Mouse (Mus musculus) embryonic stem cell, embryonic (primary cell): Measurements from ENCODE around the gene Tmbim7.
"Not testable (repeated sequence)": the region's sequence is repeated elsewhere in the genome, so short reads cannot be mapped to it uniquely, and the experiment has no call there.

Experiments
- CTCF ChIA-PET, 4 experiments: fragments of 300-600 bp in 2 of 4; fragments of 350-600 bp in 2 of 4; sonication (Branson Sonifier 250); formaldehyde crosslinking; loops; one replicate each; lab custom pipeline; 2022; ENCODE audit warnings: inconsistent platforms in 2 of 4; lab: Charles Lee
- POLR2A ChIA-PET, 4 experiments: fragments of 300-600 bp in 2 of 4; fragments of 350-600 bp in 2 of 4; sonication (Branson Sonifier 250); formaldehyde crosslinking; loops; one replicate each; lab custom pipeline; 2022; ENCODE audit warnings: antibody characterized with exemption in 4 of 4, inconsistent platforms in 1 of 4; lab: Charles Lee

Tmbim7 gene

DNA sequence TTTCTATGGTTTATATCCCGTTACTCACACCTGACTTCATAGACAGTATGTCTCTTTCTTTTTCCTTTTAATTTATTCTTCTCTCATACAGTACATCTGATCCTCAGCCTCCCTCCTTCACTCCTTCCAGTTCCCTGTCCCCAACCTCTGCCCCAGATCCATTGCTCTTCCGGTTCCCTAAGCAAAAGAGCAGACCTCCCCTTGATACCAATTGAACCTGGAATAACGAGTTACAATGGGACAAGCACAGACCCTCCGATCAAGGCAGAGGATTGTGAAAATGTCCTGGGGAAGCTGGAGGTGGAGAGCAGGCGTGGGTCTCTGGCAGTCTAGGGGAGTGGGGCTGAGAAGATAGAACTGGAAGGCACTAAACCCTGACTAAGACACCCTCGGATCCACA is at the start of gene Tmbim7:
Gene Tmbim7 (plus strand): TSS at position 301 of the 400 bp plus-strand sequence.
- POLR2A ChIA-PET = interaction anchor here in 1 of 4 experiments (1.2 kb wide), 1 partner anchor 105 kb away, joined by 3 read pairs; no protein-coding TSS in a partner anchor
- CTCF ChIA-PET = no interaction called here

DNA sequence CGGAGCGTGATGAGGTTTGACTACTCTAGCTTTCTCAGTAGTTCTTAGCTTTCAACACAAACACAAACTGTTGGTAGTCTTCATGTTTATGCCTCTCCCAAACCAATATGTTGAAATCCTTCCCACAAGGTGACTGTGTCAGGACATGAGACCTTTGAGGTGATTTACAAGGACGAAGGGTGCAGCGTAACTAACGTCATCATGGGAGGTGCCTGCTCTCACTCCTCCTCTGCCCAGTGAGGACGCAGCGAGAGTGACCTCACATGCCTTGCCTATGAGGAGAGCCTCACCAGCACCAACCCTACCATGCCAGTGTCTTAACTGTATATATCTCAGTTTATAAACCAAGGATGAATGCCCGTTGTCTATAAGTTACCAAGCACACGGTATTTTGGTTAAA is 43.9 kb upstream of the Tmbim7 start:
- POLR2A ChIA-PET = interaction anchor here in 2 of 4 experiments (2.1 to 3.1 kb wide), 2 partner anchors 11 kb away, joined by 7 to 20 read pairs; partner anchors contain the start of genes Pex1 (in 2 of the 2) and Rbm48 (in 2 of the 2)
- CTCF ChIA-PET = interaction anchor here in 1 of 4 experiments (0.7 kb wide), 1 partner anchor 459 kb away, joined by 3 read pairs; no protein-coding TSS in a partner anchor

DNA sequence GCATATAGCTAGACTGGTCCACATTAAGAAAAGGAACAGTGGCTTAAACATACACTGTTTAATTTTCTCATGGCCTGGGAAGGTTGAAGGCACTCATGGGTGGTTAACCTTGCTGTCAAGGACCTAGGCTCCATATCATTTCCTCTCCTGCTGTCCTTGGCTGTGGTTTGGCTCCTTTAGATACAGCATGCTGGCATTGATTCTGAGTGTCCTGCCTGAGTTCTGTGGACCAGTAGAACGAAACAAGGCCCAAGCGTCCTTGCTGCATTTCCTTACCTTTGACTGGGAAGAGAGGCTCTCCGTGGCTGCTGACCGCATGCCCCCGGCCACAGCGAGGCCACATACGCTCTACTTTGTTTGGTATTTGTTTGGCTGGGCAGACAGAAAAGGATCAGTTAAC is 41.7 kb upstream of the Tmbim7 start:
- ChIA-PET CTCF (no interaction called here), POLR2A (interaction anchor here in 2 of 4 experiments (1.0 to 1.9 kb wide), 4 partner anchors 11 to 23 kb away, joined by 3 to 6 read pairs (median 4); partner anchors contain the start of genes Rbm48 (in 2 of the 2) and Pex1 (in 1 of the 2))

DNA sequence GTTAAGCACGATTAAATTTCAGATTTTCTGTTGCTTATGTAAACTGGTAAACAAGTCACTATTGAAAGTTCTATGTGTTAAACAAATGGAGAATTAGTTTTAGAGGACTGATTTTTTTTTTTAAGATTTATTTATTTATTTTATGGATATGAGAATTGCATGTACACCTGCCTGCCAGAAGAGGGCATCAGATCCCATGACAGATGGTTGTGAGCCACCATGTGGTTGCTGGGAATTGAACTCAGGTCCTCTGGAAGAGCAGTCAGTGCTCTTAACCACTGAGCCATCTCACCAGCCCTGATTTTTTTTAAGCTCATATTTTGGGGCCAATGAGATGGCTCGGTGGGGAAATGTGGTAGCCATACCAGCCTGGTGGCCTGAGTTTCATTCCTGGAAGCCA is 39.1 kb upstream of the Tmbim7 start:
- CTCF ChIA-PET = not testable (repeated sequence)
- POLR2A ChIA-PET = interaction anchor here in 2 of 4 experiments (1.6 to 1.7 kb wide), 3 partner anchors 15 to 34 kb away, joined by 4 to 16 read pairs (median 12); partner anchors contain the start of genes Pex1 (in 2 of the 2) and Rbm48 (in 2 of the 2)

- CTCF ChIA-PET = no interaction called here
- POLR2A ChIA-PET = interaction anchor here in 2 of 4 experiments (0.9 to 2.3 kb wide), 5 partner anchors 11 to 25 kb away, joined by 3 to 11 read pairs (median 4); partner anchors contain the start of genes Pex1 (in 2 of the 2) and Rbm48 (in 2 of the 2)
Measured at GRCm38 (mm10) chr5:3620486-3620885, 30.5 kb upstream of the Tmbim7 start.

- POLR2A ChIA-PET = interaction anchor here in 2 of 4 experiments (0.9 to 1.0 kb wide), 4 partner anchors 10 to 58 kb away, joined by 3 to 6 read pairs (median 4); no protein-coding TSS in a partner anchor
- CTCF ChIA-PET = no interaction called here
Measured at GRCm38 (mm10) chr5:3630055-3630454, 20.9 kb upstream of the Tmbim7 start.

- ChIA-PET CTCF (no interaction called here), POLR2A (interaction anchor here in 3 of 4 experiments (1.0 to 2.0 kb wide), 8 partner anchors 11 to 36 kb away, joined by 3 to 7 read pairs (median 4); partner anchors contain the start of genes Pex1 (in 2 of the 3) and Rbm48 (in 2 of the 3))
Measured at GRCm38 (mm10) chr5:3631512-3632271, 19.3 kb upstream of the Tmbim7 start.

DNA sequence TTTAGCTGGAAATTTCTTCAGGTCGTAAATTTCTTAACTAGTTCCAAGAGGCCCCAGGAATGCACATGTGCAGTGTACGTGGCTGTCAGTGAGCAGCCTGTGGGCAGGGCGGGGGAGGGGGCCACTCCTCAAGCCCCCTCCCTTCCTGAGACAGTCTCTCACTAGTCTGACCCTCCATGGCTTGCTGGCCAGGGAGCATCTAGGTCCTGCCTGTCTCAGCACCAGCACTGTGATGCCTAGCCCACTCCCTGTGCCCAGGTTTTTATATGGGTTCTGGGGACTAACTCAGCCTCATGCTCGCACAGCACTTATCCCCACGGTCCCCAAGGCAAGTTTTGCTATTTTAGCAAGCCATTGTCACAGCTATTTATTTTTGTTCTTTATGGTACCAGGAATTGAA is 18.7 kb upstream of the Tmbim7 start:
- CTCF ChIA-PET = interaction anchor here in 1 of 4 experiments (1.4 kb wide), 1 partner anchor 16 kb away, joined by 4 read pairs; no protein-coding TSS in a partner anchor

DNA sequence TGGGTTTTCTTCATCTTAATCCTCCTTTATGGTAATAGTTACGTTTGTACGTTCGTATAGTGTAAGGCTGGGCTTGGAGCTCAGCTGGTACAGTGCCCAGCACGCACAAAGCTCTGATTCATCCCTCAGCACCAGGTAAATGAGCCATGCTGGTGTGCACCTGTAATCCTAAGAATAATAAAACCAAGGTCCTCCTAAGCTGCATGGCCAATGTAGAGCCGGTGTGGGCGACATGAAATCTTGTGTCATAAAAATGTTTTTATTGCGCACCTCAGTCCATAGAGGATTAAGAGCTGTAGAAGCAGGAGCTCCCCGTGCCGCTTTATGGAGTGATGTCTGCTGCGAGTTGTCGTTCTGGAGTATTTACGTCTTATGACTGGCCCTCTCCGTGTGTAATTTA is 17.7 kb upstream of the Tmbim7 start:
- ChIA-PET CTCF (interaction anchor here in 3 of 4 experiments (0.6 to 1.4 kb wide), 12 partner anchors 10 to 121 kb away, joined by 3 to 5 read pairs (median 4); partner anchors contain the start of gene 1700109H08Rik (in 1 of the 3)), POLR2A (interaction anchor here in 3 of 4 experiments (0.5 to 1.8 kb wide), 7 partner anchors 12 to 40 kb away, joined by 3 to 6 read pairs (median 3); partner anchors contain the start of gene Rbm48 (in 1 of the 3))

More for the DNA sequence above, 18.7 kb upstream of the Tmbim7 start:
- POLR2A ChIA-PET = interaction anchor here in 2 of 4 experiments (0.8 to 2.0 kb wide), 7 partner anchors 13 to 36 kb away, joined by 3 to 6 read pairs (median 3); partner anchors contain the start of genes Pex1 (in 2 of the 2) and Rbm48 (in 2 of the 2)

DNA sequence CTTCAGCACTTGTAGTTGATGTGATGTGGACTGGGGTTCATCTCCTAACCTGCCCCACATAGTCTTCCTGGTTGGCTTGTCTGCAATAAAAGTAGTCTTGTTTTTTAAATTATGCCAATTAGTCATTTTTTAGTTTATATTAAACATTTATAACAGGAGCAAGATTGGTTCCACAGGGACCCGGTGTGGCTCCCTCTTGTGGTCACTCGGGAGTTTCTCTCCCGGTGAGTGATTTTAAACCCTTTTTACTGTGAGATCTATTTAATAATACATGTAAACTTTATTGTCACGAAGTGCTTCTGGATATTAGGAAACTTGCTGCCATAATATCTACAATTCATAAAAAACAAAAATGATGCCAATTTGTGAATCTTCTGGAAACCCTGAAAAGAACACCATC is 17.0 kb upstream of the Tmbim7 start:
- POLR2A ChIA-PET = interaction anchor here in 3 of 4 experiments (1.0 to 1.8 kb wide), 5 partner anchors 12 to 37 kb away, joined by 3 to 6 read pairs (median 4); partner anchors contain the start of gene Rbm48 (in 1 of the 3)
- CTCF ChIA-PET = interaction anchor here in 3 of 4 experiments (0.6 to 1.3 kb wide), 11 partner anchors 10 to 121 kb away, joined by 3 to 5 read pairs (median 4); partner anchors contain the start of gene 1700109H08Rik (in 1 of the 3)

GRCm38 (mm10) chr5:3635286-3635685 is 15.7 kb upstream of the Tmbim7 start:
- ChIA-PET POLR2A (interaction anchor here in 1 of 4 experiments (1.0 kb wide), 1 partner anchor 13 kb away, joined by 3 read pairs; no protein-coding TSS in a partner anchor), CTCF (interaction anchor here in 1 of 4 experiments (1.0 kb wide), 1 partner anchor 237 kb away, joined by 6 read pairs; no protein-coding TSS in a partner anchor)

GRCm38 (mm10) chr5:3644621-3645020 is 6.4 kb upstream of the Tmbim7 start:
- POLR2A ChIA-PET = interaction anchor here in 2 of 4 experiments (0.9 to 1.6 kb wide), 4 partner anchors 12 to 66 kb away, joined by 3 to 5 read pairs (median 3); no protein-coding TSS in a partner anchor
- CTCF ChIA-PET = no interaction called here

GRCm38 (mm10) chr5:3645326-3645725 is 5.7 kb upstream of the Tmbim7 start:
- ChIA-PET POLR2A (interaction anchor here in 2 of 4 experiments (0.7 to 1.1 kb wide), 6 partner anchors 13 to 462 kb away, joined by 3 to 5 read pairs (median 3); no protein-coding TSS in a partner anchor), CTCF (no interaction called here)

DNA sequence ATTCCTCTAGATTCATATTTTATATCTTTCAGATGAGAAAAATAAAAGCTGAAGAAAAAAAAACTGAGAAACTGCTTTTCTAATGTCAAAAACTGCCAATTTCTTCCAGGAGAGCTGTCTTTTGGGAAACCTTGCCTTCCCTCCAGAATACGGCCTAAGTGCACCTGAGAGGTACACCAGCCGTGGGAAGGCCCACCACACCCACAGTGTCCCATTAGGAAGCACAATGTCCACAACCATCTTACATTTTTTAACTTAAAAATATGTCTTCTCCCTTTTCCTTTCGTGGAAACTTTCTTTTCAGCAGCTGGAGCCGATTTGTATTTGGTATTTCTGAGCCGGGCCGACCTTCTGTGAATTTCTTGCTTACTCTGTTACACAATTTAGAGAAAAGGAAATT is 4.4 kb upstream of the Tmbim7 start:
- CTCF ChIA-PET = interaction anchor here in 1 of 4 experiments (0.6 kb wide), 1 partner anchor 1037 kb away, joined by 3 read pairs; no protein-coding TSS in a partner anchor
- POLR2A ChIA-PET = no interaction called here

DNA sequence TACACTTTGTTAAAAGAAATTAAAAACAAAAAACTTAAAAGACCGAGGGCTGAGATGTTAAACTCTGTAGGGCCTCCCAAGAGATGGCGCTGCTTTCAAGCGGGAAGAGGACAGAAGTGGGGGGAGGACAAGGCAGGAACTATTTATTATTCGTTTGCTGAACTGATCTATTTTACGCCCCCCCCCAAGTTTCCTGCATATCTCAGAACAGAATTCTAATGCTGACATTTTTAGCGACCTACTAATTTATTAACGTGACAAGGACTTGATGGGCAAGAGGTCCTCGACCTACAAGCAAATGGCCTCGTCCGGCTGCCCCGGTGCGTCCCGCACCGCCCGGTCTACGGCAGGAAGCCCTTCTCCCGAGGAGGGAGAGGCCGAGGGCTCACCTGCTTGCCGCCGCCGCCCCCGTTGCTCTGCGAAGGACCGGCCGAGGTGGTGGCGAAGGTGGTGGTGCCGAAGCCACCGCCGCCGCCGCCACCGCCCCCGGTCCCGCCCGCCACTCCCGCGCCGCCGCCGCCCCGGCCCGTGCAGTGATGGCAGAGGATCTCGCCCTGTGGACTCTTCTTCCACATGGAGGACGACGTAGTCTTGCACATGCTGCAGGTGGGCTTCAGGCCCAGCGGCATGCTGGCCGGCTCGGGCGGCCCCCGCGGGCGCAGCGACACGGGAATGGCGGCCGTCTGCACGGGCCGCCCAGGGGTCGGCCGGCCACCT is 3.8 kb upstream of the Tmbim7 start:
- CTCF ChIA-PET = interaction anchor here (0.6 to 1.1 kb wide), 11 partner anchors 10 to 1037 kb away, joined by 3 to 5 read pairs (median 3); partner anchors contain the start of genes Rbm48 (in 2 of the 4), Cyp51 (in 1 of the 4) and Gatad1 (in 1 of the 4)
- POLR2A ChIA-PET = interaction anchor here in 3 of 4 experiments (0.6 to 2.3 kb wide), 14 partner anchors 12 to 978 kb away, joined by 3 to 14 read pairs (median 4); partner anchors contain the start of genes Rbm48 (in 2 of the 3), Ankib1 (in 1 of the 3), Fam133b (in 1 of the 3) and Krit1 (in 1 of the 3)

DNA sequence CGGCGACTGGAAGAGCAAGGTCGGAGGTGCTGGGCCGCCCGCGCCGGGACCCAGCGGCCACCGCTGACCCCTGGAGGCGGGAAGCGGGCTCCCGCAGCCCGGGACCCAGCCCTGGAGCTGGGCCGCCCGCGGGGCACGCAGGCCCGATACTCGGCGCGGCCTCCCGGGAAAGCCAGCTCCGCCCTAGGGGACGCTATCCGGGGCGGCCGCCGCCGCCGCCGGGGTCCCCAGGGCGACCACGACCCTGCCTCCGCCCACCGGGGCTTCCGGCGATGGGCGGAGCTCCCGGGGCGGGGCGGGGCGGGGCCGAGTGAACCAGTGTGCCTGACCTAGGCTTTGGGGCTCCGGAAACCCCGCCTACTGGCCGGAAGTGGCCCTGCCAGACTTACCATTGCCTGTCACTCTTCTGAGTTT is 3.3 kb upstream of the Tmbim7 start:
- ChIA-PET CTCF (interaction anchor here (0.6 to 1.2 kb wide), 12 partner anchors 9 to 552 kb away, joined by 3 to 8 read pairs (median 3); partner anchors contain the start of genes Rbm48 (in 2 of the 4), Cyp51 (in 1 of the 4) and Gatad1 (in 1 of the 4)), POLR2A (interaction anchor here in 3 of 4 experiments (0.6 to 2.3 kb wide), 16 partner anchors 13 to 977 kb away, joined by 3 to 14 read pairs (median 4); partner anchors contain the start of genes Rbm48 (in 2 of the 3), Ankib1 (in 1 of the 3), Cyp51 (in 1 of the 3) and Fam133b (in 1 of the 3))
